Mouse (Mus musculus) T-helper 2 cell (primary cell): ENCODE data around the gene Cep95.
"Not testable (repeated sequence)": the region's sequence is repeated elsewhere in the genome, so short reads cannot be mapped to it uniquely, and the experiment has no call there.

Experiments
- in situ Hi-C: fragments of 300-600 bp; cut with MboI, MseI; formaldehyde crosslinking; loops from one replicate; pipeline ENCODE4 v1.15.1; 2025; ENCODE audit warnings: high pct_unique_total_duplicates

Cep95 gene

GRCm38 (mm10) chr11:106776960-106777359 is 12.1 kb upstream of the Cep95 start:
- in situ Hi-C loops: loop anchor here (10.0 kb wide), 1 partner anchor 242 kb away; no protein-coding TSS in a partner anchor

- in situ Hi-C loops: loop anchor here (10.0 kb wide), 1 partner anchor 243 kb away; no protein-coding TSS in a partner anchor
These were observed 11.7 kb upstream of the Cep95 start for GRCm38 (mm10) chr11:106777395-106777794.

GRCm38 (mm10) chr11:106778132-106778531 is 10.9 kb upstream of the Cep95 start:
- in situ Hi-C loops: loop anchor here (10.0 kb wide), 1 partner anchor 243 kb away; no protein-coding TSS in a partner anchor

GRCm38 (mm10) chr11:106778589-106779387 is 10.3 kb upstream of the Cep95 start:
- in situ Hi-C loops: loop anchor here (10.0 kb wide), 1 partner anchor 244 kb away; no protein-coding TSS in a partner anchor

GRCm38 (mm10) chr11:106779388-106780088 is 9.5 kb upstream of the Cep95 start, which contains the start of gene Polg2:
Gene Polg2, minus strand, starts transcription at chr11:106779537.
- in situ Hi-C loops: loop anchor here (10.0 kb wide), 1 partner anchor 245 kb away; no protein-coding TSS in a partner anchor

- in situ Hi-C loops: no loop called here
These were observed 9.0 kb upstream of the Cep95 start for GRCm38 (mm10) chr11:106780089-106780425.

GRCm38 (mm10) chr11:106780590-106781220 is 8.3 kb upstream of the Cep95 start:
- in situ Hi-C loops: no loop called here

GRCm38 (mm10) chr11:106782271-106782670 is 6.8 kb upstream of the Cep95 start:
- in situ Hi-C loops: not testable (repeated sequence)

GRCm38 (mm10) chr11:106782841-106783764 is 5.9 kb upstream of the Cep95 start:
- in situ Hi-C loops: no loop called here

- in situ Hi-C loops: no loop called here
These were observed 4.6 kb upstream of the Cep95 start for GRCm38 (mm10) chr11:106784476-106784875.

- in situ Hi-C loops: no loop called here
These were observed 4.0 kb upstream of the Cep95 start for GRCm38 (mm10) chr11:106785043-106785442.

- in situ Hi-C loops: no loop called here
These were observed 1.7 kb upstream of the Cep95 start for GRCm38 (mm10) chr11:106787131-106788025.

- in situ Hi-C loops: no loop called here
These were observed 852 bp upstream of the Cep95 start for GRCm38 (mm10) chr11:106788026-106788774.

- in situ Hi-C loops: no loop called here
These were observed 597 bp downstream of the Cep95 start for GRCm38 (mm10) chr11:106789649-106790048.

- in situ Hi-C loops: no loop called here
These were observed 4.8 kb downstream of the Cep95 start for GRCm38 (mm10) chr11:106793846-106794245.

- in situ Hi-C loops: no loop called here
These were observed 6.6 kb downstream of the Cep95 start for GRCm38 (mm10) chr11:106795679-106796078.

GRCm38 (mm10) chr11:106802069-106802627 is 13.1 kb downstream of the Cep95 start:
- in situ Hi-C loops: no loop called here

GRCm38 (mm10) chr11:106807442-106807841 is 18.4 kb downstream of the Cep95 start:
- in situ Hi-C loops: not testable (repeated sequence)
